Mouse (Mus musculus) brain, adult 2 months (tissue): ENCODE results near the gene Btla.

Experiments used
- DNase-seq: peaks from one replicate; pipeline ENCODE4 v3.0.0; 2011; ENCODE audit warnings: low read depth, low spot score

The Btla gene

DNA sequence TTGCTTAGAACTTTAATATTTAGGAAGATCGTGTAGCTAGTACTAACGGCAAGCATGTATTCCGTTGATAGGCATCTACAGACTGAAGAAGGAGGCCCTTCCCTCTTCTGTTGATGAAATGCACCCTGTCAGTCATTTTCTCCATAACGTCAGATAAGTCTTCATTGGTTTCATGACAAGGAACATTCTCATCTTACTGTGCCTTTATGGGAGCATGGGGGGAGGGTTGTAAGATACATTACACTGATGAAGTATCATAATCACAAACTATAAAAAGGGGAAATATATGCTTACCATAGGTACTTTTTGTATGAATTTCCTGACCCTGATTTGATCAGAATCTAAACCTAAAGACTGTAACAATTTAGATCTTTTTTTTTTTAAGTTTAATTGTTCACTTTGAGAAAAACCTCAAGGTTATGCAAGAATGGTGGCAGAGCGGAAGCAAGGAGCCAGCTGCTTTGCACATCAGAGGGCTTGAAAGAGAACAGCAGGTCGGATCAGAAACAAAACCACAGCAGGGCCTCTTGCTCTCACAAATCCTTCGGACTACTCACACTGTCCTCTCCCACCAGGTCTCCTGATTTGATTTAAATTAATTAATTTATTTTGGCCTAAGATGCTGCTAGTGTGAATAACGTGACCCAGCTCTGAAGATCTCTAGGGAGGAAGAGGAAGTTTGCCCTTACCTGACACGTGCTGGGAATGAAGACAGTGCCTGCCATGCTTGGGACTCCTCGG, at the start of gene Btla:
TSS of gene Btla (plus strand) at position 668 of the 741 bp plus-strand sequence.
- DNase-seq: no peak

DNA sequence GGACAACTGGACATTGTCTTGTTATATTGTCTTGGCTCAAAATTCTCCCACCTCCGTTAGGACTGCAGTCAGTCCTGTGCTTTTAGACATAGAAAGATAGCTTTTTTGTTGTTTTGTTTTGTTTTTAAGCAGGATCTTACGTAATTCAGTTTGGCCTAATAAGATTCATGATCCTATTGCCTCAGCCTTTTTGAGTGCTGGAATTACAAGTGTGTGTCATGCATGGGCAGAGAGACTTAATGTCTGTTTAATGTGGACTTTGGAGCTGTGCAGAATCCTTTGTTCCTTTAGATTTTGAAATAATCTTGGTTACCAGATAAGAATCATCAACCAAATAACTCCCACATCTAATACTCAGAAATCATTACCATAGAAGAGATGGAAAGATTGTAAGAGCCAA, 45.6 kb upstream of the Btla start:
- DNase-seq: no peak

DNA sequence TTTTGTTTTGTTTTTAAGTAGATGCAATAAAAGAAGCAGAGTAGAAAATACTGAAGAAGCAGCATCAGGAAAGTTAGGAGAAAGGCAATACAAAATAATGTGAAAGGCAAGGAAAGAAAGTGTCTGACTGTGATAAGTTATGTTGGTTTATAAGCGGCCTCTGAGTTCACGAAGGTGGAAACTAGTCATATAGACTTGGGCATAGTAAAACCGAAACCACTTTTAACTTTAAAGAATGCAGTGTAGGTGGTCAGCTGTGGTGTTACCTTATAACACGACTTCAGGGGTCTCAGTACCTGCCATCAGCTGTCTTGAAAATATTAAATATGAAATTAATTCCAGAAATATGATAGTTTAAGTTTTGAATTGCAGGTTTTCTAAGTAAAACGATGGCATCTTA, 42.3 kb upstream of the Btla start:
- no peak for DNase-seq

DNA sequence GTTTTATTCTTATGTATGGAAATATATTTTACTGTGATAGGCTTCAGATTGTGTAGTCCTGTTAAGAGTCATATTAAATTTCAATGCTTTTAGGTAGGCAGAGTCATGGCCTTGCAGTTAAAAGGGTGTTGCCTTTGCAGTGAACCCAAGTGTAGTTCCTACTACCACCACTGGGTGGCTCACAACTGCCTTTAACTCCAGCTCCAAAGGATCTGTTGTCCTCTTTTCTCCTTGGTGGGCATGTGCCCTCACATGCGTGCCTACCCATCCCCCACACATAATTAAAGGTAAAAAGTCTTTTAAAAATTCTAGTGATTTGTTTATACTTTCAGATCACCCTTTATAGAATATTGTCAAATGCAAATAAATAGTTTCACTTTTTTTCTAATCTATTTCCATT, 31.5 kb upstream of the Btla start:
- peak; percentile 91 for DNase-seq

DNA sequence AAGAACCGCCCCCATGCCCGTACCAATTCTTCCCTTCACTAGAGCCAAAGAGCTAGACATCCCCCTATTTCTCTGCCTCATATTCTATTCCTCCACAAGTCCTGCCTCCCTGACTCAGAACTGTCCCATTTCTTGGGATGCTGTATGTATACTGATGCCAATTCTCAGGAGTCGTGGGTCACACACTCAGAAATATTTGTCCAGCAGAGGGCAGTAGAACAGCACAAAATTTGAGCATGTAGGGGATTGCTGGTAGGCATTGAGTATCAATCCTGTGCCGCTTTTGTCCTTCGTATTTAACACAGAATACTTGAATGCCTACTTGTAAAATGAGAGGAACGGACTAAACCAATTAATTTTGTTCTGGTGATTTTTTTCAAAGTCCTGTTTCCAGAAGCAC, 27.3 kb upstream of the Btla start:
- peak; percentile 90 for DNase-seq

DNA sequence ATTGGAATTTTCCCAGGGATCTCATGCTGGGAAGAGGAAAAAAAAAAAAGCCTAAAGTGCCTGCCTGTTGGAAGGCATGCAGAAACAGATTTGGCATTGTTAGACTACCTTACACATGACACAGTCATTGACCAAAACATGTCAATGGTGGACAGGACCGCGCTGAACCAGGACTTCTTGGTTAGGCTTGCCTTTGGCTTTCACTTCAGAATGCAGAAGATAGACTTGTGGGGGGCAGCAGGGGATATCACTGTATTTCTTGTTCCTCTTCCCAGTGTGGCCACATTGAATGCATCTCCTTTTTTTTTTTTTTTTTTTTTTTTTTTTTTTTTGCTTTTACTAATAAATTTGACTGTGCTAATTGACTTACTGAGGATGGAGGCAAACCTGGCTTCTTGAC, 22.7 kb upstream of the Btla start:
- peak; percentile 47 for DNase-seq

DNA sequence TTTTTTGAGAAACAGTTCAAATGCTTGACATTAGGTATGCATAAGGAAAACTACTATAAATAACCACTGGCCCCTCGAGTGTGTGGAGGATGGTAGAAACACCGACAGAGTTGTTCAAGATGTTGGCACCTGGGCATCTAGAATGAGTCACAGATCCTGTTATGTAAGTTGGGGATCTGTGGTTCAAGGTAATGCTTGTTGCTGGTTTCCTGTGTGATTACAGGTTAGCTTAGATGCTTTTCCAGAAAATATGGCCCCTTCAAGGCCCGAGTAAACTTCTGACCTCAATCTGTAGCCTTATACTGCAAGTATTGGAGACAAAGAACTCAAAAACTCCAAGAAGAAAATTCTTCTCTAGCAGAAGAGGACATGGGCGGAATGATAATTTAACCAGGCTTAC, 19.7 kb upstream of the Btla start:
- DNase-seq: no peak

DNA sequence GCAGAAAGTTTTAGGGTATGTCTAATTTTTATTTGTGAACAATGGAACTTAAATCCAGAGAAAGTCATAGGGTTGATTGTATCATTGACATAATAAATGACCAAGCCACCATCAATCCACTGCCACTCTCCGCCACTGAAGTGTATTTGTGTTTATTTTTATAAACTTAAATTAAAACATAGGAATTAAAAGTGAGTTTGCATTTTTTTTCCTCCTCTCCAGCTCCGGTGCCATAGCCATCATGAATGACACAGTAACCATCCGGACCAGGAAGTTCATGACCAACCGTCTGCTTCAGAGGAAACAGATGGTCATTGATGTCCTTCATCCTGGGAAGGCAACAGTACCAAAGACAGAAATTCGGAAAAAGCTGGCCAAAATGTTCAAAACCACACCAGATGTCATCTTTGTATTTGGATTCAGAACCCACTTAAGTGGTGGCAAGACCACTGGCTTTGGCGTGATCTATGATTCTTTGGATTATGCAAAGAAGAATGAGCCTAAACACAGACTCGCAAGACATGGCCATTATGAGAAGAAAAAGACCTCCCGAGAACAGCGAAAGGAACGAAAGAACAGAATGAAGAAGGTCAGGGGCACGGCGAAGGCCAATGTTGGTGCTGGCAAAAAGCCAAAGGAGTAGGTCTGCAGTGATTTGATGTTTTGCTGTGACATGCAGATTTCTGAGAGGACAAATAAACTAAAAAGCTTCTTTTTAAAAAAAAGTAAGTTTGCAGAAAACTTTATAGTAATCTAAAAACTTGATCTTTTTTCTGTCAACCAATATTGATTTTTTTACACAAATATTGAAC, 19.1 kb upstream of the Btla start:
- peak; percentile 21 for DNase-seq

DNA sequence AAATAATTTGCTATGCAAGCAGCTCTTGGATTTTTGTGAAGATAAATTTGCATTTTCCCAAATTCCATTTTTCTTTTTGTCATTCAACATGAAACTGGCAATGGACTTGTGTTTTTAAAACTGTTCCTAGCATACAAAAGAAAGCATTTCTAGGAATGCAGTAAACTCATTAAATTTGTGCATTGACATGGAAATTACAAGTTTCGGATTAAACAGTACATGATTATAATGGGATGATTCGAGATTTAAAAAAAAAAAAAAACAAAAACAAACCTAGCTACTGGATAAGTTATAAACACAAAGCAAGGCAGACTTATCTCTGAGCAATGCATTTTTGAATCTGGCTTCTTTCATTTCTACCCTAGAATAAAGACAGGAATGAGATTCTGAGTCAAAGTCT, 2.1 kb upstream of the Btla start:
- no peak for DNase-seq

DNA sequence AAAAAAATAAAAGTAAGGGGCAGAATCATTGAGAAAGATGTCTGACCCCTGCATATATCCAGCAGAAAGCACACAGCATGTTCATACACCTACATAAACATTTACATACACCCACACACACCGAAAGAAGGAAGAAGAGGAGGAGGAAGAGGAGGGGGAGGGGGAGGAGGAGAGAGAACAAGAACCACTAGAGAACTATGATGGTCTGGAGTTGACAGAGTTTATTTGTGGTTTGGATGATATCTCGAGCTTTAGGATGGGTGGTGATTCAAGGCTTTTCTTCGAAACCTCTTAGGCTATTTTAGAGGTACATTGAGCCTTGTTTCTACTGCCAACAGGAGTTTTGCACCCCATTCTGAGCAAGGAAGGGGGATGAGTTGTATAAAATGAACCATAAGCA, 1.3 kb upstream of the Btla start:
- DNase-seq: no peak

DNA sequence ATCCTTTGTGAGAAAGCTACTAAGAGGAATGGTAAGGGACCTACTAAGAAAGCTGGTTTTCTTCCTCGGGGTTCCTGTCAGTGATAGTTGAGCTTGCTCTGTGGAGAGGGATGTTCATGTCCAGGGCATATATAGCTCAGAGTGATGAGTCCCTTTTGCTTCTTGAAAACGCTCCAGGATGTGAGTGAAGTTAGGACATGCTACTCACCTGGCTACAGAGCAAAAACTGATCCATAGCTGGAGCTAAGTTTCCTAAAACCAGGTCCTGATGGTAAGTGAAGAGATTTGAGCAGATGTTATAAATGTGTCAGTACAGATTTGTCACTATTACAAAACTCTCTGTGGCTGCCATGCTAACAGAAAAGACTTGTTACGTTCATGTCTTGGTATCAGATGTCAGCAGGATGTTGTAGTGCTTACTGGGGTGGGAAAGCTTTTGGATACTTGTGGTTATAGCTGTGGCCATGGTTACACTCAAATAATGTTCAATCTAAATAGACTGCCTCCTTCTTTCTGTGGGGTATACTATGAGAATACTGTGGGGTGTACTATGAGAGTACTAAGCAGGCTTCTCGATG, 405 bp downstream of the Btla start:
- no peak for DNase-seq

DNA sequence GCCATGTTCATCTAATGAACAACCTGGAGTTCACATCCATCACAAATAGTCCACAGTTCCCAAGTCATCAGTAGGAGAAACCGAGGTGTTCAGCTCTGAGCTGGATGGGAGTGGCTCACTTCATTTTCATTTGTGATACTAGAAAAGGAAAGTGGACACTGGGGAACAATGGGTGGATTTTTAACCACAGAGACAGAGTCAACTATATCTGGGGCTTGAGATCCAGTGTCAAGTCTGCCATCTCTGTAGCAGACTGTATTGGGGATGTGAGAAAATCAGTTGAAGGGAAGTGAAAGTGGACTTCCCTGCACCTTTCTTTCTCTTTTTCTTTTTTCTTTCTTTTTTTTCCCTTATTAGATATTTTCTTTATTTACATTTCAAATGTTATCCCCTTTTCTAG, 2.9 kb downstream of the Btla start:
- DNase-seq: no peak

DNA sequence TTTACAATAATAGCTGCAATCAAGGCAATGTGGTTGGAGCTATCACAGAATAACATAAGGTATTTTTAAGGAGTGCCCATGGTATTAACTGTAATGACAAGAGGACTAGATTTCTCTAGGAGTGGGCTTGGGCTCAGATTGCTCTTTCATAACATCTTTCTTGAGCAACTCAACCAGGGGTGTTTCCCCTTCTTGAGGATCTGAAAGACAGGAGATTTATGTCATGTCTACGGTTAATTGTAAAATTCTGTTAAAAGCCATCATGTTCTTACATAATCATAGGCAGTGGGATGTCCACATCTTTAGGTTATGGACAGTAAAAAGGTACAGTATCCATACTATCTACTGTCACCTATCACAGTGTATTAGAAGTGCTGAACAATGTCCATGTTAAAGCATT, 7.2 kb downstream of the Btla start:
- no peak for DNase-seq

DNA sequence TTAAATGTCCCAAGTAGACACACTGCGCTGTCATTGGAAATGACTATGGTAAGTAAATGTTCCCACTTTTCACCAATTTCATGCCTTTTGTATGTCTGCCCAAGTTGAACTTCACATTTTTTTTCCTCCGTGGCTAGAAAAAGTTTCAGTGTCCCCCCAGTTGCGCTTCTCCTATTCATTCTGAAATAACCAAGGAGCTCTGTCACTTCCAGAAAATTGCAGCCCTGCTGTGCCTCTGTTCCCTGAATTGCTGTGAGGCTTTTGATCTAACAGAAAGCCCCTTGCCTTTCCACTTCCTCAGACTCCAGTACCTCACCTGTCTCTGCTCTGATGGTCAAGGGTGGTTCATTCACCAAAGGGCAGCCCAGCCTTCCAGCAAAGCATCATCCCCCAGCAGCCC, 8.9 kb downstream of the Btla start:
- no peak for DNase-seq

DNA sequence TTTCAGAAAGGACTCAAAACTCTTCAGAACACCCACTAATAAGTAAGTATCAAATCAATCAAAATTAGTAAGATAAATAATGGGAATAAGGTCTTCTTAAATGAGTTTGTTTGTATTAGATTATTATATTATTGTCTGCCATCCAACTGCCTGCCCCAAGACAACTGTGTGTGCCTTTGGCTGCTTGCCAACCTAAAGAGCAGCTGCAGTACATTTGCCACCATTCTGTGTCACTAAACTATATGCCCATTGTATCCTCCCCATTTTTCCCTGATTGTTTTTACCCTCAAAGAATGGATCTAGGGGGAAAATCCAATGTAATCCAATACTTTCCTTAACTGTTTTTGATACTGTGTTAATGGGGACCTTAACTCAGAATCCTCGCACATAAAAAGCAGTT, 18.6 kb downstream of the Btla start:
- DNase-seq: peak; percentile 27

DNA sequence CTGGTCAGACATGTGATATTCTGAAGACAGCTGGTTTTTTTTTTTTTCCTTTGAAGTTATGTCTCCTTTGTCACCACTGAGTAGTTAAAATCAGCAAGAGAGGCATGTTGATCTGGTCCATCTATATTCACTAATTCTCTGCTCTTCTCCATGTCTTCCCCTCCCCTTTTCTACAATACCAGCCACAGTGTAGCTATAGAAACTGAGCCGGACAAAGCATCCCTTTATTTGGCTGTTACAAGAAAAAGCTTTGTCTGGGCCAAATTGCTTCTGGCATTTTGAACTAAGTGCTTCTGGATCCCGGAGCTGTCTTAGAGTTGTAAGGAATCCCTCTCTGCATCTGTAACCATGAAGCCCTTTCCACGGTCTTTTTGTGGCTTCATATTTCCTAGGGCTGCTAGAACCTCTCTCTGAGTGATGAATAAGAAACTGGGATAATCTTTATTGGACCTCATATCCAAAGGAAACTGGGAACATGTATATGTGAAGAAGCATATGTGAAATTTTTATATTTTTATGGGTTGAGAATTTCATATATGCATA, 20.9 kb downstream of the Btla start:
- peak; percentile 86 for DNase-seq

DNA sequence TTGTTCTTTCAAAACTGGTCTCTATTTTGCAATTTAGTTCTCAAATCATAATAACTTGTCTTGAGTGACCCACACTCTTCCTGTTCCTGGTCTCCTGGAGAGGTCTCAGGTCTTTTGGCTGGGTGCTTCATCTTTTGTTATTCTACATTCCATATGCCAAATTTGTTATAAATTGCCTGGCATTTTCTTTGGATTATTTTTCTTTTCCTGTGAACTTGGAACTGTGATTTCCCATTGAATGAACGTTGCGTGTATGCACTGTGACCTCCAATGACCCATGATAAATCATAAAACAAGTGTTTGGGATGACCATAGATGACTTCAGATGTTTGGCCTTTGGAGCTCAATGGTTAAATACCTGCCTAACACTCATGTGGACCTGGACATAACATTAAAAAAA, 25.6 kb downstream of the Btla start:
- no peak for DNase-seq

DNA sequence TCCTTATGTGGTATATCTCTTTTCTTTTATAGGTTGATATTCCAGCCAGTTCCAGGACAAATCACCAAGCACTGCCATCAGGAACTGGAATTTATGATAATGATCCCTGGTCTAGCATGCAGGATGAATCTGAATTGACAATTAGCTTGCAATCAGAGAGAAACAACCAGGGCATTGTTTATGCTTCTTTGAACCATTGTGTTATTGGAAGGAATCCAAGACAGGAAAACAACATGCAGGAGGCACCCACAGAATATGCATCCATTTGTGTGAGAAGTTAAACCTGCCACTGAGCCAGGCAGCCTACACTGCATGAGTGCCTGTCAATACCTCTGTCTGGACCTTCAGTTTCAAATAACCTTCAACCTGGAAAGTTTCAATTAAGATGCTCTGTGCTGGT, 26.2 kb downstream of the Btla start:
- peak; percentile 63 for DNase-seq

DNA sequence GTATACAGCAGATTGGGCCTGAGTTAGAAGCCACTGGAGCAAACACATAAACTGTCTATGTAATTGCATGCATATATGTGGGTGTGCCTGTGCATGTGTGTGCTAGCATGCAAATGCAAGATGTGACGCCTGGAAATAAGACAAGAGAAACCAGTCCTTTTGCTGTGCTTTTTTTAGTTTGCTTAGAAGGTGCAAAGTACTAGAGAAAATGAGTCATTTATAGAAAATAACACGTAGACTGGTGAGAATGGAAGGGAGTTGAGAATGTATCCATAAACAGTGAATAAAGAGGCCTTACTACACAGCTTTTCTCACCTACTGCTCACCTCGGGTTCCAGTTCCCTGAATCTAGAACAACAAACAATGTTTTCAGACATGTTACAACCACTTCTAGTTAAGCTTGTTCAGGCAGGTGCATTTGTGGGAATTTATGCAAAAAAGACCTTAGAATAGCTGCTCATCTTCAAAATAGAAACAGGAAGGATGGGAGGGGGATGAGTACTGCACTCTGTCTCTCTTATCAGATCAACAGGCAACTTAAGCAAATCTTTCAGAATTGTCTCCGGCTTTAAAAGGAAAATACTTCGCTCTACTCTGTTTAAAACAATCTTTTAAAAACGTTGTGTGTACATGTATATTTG, 27.8 kb downstream of the Btla start:
- peak; percentile 30 for DNase-seq

DNA sequence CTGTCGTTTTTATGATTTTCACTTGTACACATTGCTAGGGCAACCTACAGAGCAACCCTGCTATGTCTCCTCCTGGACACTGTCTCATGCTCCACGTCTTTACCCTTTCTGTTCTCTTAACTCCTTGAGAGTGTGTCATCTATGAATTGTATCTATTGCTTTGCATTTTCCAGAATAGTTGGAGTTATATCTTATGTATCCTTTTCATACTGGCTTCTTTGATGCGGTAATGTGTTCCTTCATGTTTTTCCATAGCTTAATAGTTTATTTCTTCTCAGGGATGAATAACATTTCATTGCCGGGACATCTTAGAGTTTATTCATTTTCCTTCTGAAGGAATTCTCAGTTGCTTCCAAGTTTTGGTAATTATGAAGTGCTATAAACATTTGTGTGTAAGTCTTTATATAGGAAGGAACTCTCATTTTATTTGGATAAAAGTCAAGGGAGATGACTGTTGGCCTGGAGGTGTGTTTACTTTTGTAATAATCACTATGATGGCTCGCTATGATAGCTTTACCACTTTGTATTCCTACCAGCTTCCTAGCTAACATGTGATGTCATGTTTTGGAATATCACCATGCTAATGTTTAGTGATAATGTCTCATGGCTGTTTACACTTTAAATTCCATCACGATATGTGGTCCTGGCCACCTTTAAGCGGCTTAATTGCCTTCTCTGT, 31.2 kb downstream of the Btla start:
- DNase-seq: no peak

DNA sequence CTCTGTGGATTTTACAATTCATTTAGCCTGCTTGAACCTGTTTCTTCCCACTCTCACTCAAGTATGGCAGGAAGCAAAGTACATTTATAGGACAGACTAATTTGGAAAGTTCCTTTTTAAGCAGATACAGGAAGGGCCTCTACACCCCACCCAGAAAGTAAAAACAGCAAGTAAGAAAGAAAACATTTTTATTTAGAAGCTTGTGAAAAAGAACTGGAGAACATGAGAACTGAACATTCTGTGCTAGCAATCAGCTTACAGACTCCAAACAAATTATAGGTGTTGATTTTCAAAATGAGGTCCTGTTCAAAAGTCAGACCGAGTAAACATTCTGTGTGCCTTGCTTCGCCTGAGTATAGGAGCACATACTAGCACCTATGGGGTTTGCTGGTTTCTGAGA, 32.8 kb downstream of the Btla start:
- peak; percentile 48 for DNase-seq

DNA sequence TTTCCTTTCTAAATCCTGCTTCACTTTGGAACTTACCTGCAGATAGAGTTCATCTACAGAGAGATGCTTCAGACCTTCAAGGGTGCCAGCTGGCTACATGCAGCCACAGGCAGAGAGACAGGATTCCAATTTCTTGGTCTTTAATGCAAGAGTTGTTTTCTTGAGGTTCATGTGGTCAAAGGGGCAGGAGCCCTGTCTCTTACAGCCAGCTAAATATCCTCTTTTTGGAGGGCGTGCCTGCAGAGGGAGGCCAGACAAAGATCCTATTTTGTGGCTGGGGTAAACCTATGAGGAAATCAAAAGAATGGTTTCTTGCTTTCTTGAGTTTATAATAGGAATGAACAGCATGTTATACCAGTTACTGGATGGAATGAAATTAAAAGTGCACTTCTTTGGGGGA, 33.5 kb downstream of the Btla start:
- DNase-seq: no peak
